Mouse (Mus musculus): ENCODE measurements at regions not wholly inside any gene's neighbourhood (a gene's known extent, or its start where the extent isn't known, plus 50 kb on each side); places are given as distances from the start of the nearest gene placed in this dataset.
A peak's percentile ranks its signal among the peaks of the same experiment; 100 is the strongest.

DNA sequence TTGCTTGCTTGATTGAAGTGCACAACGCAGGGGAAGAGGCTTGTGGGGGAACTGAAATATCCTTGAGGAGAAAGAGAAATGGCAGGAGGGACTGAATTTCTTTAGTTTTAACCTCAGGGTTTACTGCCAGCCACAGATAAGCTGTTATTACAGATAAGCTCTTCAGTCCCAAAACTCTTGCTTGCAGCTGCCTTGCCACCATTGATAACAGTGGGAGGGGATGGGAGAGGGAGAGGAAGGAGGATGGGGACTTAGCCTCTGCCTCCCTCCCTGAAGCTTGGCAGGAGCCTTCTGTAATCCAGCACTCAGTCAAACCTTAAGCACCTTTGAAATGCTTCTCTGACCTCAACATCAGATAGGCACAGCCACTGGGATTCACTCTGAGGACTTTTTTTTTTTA, 471.4 kb upstream of the Lsamp start:
- no peaks in the 10 kb centered on the region for H3K27me3 ChIP-seq (ENCODE audit: control insufficient read depth, insufficient read depth, low read length)
- TF ChIP-seq POLR2A (IDR thresholded peaks at IDR 0.05; ENCODE audit: borderline replicate concordance, insufficient read depth, low read length) (no peak), CTCF (IDR thresholded peaks at IDR 0.05; ENCODE audit: borderline replicate concordance, insufficient read depth, low read depth, low read length) (no peak)
- no peak overlapping the region for H3K4me3 ChIP-seq (replicated peaks; ENCODE audit: insufficient read depth, low read depth, low read length)
- no peaks in the 10 kb centered on the region for H3K4me1 ChIP-seq (ENCODE audit: control insufficient read depth, insufficient read depth, low read length)
- DNase-seq = no peak
- 31% methylated on average over 1 of the region's 1 CpGs for WGBS
- no peak overlapping the region for H3K27ac ChIP-seq (ENCODE audit: insufficient read depth, low read length)

DNA sequence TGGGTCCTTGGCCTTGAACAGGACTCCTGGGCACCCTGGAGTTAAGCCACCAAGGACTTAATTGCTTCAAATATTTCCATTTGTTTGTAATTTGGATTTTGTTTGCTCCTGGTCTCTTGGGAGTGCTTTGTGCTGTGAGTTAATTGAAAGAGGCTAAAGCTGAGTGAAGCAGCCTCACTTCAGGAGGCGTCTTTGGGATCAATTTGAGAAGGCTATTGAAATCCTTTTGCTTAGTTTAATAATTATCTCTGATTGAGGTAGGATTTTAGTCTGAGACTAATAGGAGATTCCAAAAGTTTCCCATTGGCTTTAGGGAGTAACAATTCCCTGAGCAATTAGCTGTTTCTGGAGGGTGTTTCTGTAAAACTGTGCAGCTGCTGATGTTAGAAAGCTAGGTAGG, 470.5 kb upstream of the Lsamp start:
- Histone ChIP-seq H3K27me3 (ENCODE audit: control insufficient read depth, insufficient read depth, low read length) (no peaks in the 10 kb centered on the region), H3K27ac (ENCODE audit: insufficient read depth, low read length) (no peak overlapping the region), H3K4me1 (ENCODE audit: control insufficient read depth, insufficient read depth, low read length) (no peaks in the 10 kb centered on the region), H3K4me3 (replicated peaks; ENCODE audit: insufficient read depth, low read depth, low read length) (no peak overlapping the region)
- no peak for DNase-seq
- 24% methylated on average over 1 of the region's 1 CpGs for WGBS
- no peak for TF ChIP-seq CTCF (IDR thresholded peaks at IDR 0.05; ENCODE audit: borderline replicate concordance, insufficient read depth, low read depth, low read length)
- TF ChIP-seq POLR2A (IDR thresholded peaks at IDR 0.05; ENCODE audit: borderline replicate concordance, insufficient read depth, low read length) = no peak

DNA sequence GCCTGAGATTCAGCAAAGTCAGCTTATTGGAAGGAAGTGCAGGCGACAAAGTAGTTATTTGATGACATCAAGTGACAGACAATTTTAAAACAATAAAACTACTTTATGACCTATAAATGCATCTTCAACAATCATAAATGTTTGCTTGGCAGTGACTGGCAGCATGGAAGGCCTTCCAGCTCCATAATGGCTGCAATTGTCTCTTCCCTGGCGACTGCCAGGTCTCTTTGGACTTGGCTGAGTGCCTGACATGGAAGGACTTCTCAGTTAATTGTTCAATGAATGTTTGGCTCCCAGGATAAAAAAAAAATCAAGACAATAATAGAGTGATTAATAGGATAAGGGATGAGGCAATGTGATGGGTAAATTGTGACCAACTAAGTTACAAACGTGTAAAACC, 453.1 kb upstream of the Lsamp start:
- peak in 1 of 2 experiments; percentile 5 for DNase-seq
- no peak overlapping the region for H3K27ac ChIP-seq (ENCODE audit: insufficient read depth, low read length)
- H3K27me3 ChIP-seq (ENCODE audit: control insufficient read depth, insufficient read depth, low read length) = no peaks in the 10 kb centered on the region
- no peak overlapping the region for H3K4me3 ChIP-seq (replicated peaks; ENCODE audit: insufficient read depth, low read depth, low read length)
- no peak for TF ChIP-seq CTCF (IDR thresholded peaks at IDR 0.05; ENCODE audit: borderline replicate concordance, insufficient read depth, low read depth, low read length)
- no peak for TF ChIP-seq POLR2A (IDR thresholded peaks at IDR 0.05; ENCODE audit: borderline replicate concordance, insufficient read depth, low read length)
- 26% methylated on average over 3 of the region's 3 CpGs for WGBS
- H3K4me1 ChIP-seq (ENCODE audit: control insufficient read depth, insufficient read depth, low read length) = no peaks in the 10 kb centered on the region

DNA sequence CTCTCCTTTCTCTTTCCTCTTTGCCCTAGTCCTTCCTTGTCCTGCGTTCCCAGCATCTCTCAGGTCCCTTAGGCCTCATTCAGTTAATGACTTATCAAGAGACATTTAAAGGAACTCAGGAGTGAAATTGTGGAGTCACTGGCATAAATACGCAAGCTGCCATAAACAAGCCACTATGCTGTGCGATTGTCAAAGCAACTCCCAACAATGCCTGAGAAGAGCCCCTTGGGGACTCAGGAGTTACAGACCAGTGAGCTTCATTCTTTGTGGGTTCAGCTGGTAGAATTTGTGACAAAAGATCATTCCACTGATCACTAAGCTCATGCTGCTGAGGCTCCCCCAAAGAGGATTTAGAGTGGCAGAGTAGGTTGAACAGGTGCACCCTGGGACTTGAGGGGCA, 451.4 kb upstream of the Lsamp start:
- Histone ChIP-seq H3K27me3 (ENCODE audit: control insufficient read depth, insufficient read depth, low read length) (no peaks in the 10 kb centered on the region), H3K27ac (ENCODE audit: insufficient read depth, low read length) (no peak overlapping the region), H3K4me3 (replicated peaks; ENCODE audit: insufficient read depth, low read depth, low read length) (no peak overlapping the region), H3K4me1 (ENCODE audit: control insufficient read depth, insufficient read depth, low read length) (no peaks in the 10 kb centered on the region)
- TF ChIP-seq CTCF (IDR thresholded peaks at IDR 0.05; ENCODE audit: borderline replicate concordance, insufficient read depth, low read depth, low read length) = no peak
- TF ChIP-seq POLR2A (IDR thresholded peaks at IDR 0.05; ENCODE audit: borderline replicate concordance, insufficient read depth, low read length) = no peak
- WGBS = 57% methylated on average over 3 of the region's 3 CpGs
- no peak for DNase-seq

DNA sequence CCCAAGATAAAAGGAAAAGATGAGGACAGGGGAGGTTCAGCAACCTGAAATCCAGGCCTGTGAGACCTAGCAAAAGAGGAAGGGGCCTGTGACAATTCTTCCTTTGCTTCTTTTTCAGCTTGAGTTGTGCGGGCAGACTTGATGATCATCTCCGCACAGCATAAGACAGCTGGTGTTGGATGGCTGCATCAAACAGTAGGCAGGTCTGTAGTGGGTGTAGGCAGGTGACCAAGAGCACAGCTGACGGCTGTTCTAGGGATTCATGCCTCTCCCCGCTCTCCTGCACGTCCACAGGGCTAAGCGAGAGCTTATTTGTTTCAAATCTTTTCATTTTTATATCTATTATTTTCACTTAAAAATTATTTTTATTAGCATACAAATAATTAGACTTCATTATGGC, 450.8 kb upstream of the Lsamp start:
- no peak overlapping the region for H3K27ac ChIP-seq (ENCODE audit: insufficient read depth, low read length)
- H3K27me3 ChIP-seq (ENCODE audit: control insufficient read depth, insufficient read depth, low read length) = no peaks in the 10 kb centered on the region
- H3K4me3 ChIP-seq (replicated peaks; ENCODE audit: insufficient read depth, low read depth, low read length) = no peak overlapping the region
- 39% methylated on average over 6 of the region's 6 CpGs for WGBS
- no peak for DNase-seq
- no peaks in the 10 kb centered on the region for H3K4me1 ChIP-seq (ENCODE audit: control insufficient read depth, insufficient read depth, low read length)
- TF ChIP-seq POLR2A (IDR thresholded peaks at IDR 0.05; ENCODE audit: borderline replicate concordance, insufficient read depth, low read length) = no peak
- no peak for TF ChIP-seq CTCF (IDR thresholded peaks at IDR 0.05; ENCODE audit: borderline replicate concordance, insufficient read depth, low read depth, low read length)

DNA sequence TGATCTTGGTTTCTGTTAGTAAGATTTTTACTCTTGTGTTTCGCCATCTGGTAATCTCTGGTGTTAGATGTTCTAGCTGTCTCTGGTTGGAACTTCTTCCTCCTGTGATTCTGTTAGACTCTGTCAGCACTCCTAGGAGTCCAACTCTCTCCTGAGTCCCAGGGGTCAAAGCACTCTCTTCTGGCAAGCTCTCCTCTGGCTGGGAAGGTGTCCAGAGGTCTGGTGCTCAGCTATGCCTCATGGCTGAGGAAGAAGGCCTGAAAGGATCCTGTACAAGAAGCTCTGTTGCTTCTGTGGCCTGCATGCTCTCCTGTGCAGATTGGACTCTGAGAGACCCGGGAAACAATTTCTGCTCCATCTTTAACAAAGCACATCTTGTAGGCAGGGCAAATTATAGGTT, 430.8 kb upstream of the Lsamp start:
- Histone ChIP-seq H3K27me3 (ENCODE audit: control insufficient read depth, insufficient read depth, low read length) (no peaks in the 10 kb centered on the region), H3K4me1 (ENCODE audit: control insufficient read depth, insufficient read depth, low read length) (no peaks in the 10 kb centered on the region), H3K27ac (ENCODE audit: insufficient read depth, low read length) (no peak overlapping the region), H3K4me3 (replicated peaks; ENCODE audit: insufficient read depth, low read depth, low read length) (no peak overlapping the region)
- WGBS = 65% methylated on average over 2 of the region's 2 CpGs
- DNase-seq = no peak
- no peak for TF ChIP-seq POLR2A (IDR thresholded peaks at IDR 0.05; ENCODE audit: borderline replicate concordance, insufficient read depth, low read length)
- TF ChIP-seq CTCF (IDR thresholded peaks at IDR 0.05; ENCODE audit: borderline replicate concordance, insufficient read depth, low read depth, low read length) = no peak

DNA sequence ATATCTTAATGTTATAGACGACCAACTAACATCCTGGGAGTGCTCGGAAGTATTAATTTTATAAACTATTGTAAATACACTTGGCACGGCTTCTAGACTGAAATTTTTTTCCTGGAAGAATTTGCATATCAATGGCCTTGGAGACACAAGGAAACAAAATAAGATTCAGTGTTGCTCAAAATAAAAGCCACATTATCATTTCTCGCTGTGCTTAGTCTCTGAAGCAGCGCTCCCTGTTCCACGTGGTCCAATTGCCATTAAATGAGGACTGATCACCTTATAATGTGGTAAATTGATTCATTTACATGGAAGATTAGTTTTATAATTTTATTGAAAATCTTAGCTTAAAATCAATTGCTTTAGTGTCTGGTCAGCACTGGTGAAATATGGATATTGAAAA, 407.5 kb upstream of the Lsamp start:
- DNase-seq = no peak
- no peaks in the 10 kb centered on the region for H3K4me1 ChIP-seq (ENCODE audit: control insufficient read depth, insufficient read depth, low read length)
- no peaks in the 10 kb centered on the region for H3K27me3 ChIP-seq (ENCODE audit: control insufficient read depth, insufficient read depth, low read length)
- H3K4me3 ChIP-seq (replicated peaks; ENCODE audit: insufficient read depth, low read depth, low read length) = no peak overlapping the region
- no peak overlapping the region for H3K27ac ChIP-seq (ENCODE audit: insufficient read depth, low read length)
- TF ChIP-seq CTCF (IDR thresholded peaks at IDR 0.05; ENCODE audit: borderline replicate concordance, insufficient read depth, low read depth, low read length) (no peak), POLR2A (IDR thresholded peaks at IDR 0.05; ENCODE audit: borderline replicate concordance, insufficient read depth, low read length) (no peak)
- WGBS = 38% methylated on average over 6 of the region's 6 CpGs

DNA sequence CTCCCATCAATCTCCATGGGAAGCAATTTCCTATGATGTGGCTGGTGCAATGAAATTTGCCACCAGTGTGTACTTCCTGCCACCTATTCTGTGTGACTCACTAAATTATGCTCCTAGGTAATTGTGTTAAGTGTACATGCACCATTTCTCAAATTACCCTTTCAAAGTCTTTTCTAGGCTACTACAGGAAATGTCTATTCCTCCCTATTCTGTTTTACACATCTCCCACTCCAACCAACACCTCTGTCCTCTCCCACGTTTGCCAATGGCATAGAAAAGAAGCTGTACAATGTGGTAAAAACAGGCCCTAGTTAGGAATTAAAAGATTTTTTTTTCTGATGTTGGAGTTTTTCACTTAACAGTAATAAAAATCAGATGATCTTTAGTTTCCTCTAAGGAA, 404.5 kb upstream of the Lsamp start:
- no peaks in the 10 kb centered on the region for H3K27me3 ChIP-seq (ENCODE audit: control insufficient read depth, insufficient read depth, low read length)
- 78% methylated on average over 1 of the region's 1 CpGs for WGBS
- no peak for DNase-seq
- H3K27ac ChIP-seq (ENCODE audit: insufficient read depth, low read length) = no peak overlapping the region
- no peaks in the 10 kb centered on the region for H3K4me1 ChIP-seq (ENCODE audit: control insufficient read depth, insufficient read depth, low read length)
- no peak overlapping the region for H3K4me3 ChIP-seq (replicated peaks; ENCODE audit: insufficient read depth, low read depth, low read length)
- TF ChIP-seq POLR2A (IDR thresholded peaks at IDR 0.05; ENCODE audit: borderline replicate concordance, insufficient read depth, low read length) = no peak
- TF ChIP-seq CTCF (IDR thresholded peaks at IDR 0.05; ENCODE audit: borderline replicate concordance, insufficient read depth, low read depth, low read length) = no peak
